Mouse (Mus musculus): Measurements from ENCODE around the gene Mapk3. TPM values are rescaled to one million over a fixed set of nuclear protein-coding genes. Genes with fewer than 3 reads are reported as not detected.

The Mapk3 gene
- polyA plus RNA-seq, 1 experiment from 2014 or later = 63.8 TPM

DNA sequence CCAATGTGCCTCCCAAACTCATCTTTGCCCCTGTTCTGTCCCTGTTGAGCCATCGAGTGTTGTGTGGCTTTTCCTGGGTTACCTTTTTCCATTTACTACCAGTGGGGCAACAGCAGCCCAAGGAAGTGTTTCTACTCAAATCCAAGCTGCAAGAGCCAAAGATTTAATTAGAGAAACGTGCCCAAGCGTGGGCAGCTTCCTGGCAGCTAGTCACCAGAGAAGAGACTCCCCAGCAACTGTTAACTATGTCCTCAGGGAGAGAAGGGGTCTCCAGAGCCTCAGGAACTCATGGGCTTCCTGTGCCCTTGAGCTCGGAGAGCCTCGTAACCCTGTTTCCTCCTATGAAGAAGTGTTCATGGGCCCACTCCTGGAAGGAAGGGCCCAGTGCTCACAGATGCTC, 18.4 kb upstream of the Mapk3 start:
- no peaks in the 10 kb centered on the region for H3K27me3 ChIP-seq (ENCODE audit: insufficient read depth, poor library complexity, severe bottlenecking)
- no peak overlapping the region for H3K27ac ChIP-seq
- H3K36me3 ChIP-seq = no peaks in the 10 kb centered on the region
- DNase-seq (ENCODE audit: low spot score) = no peak
- H3K9me3 ChIP-seq = no peaks in the 10 kb centered on the region
- H3K4me3 ChIP-seq = no peak overlapping the region
- WGBS = 78% methylated on average over 5 of the region's 5 CpGs
- H3K4me1 ChIP-seq (replicated peaks) = peaks cover 7% of the 10 kb centered on the region; the same call in 1 of the 2 replicates

DNA sequence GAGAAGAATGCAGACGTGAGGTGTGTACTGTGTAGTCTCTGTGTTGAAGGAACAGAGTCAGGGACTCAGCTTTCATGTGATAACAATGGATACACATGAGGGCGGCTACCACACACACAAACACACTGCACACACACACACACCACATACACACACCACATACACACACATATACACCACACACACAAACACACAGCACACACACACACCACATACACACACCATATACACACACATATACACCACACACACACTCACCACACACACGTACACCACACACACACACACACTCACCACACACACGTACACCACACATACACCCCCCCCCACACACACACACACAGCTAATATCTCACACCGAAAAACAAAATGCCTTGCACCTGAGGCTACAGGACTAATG, 17.9 kb upstream of the Mapk3 start:
- H3K4me1 ChIP-seq (replicated peaks) = peaks cover 7% of the 10 kb centered on the region; the same call in 1 of the 2 replicates
- no peaks in the 10 kb centered on the region for H3K9me3 ChIP-seq
- no peak for DNase-seq (ENCODE audit: low spot score)
- H3K27me3 ChIP-seq (ENCODE audit: insufficient read depth, poor library complexity, severe bottlenecking) = no peaks in the 10 kb centered on the region
- H3K27ac ChIP-seq = no peak overlapping the region
- 87% methylated on average over 5 of the region's 5 CpGs for WGBS
- no peaks in the 10 kb centered on the region for H3K36me3 ChIP-seq
- no peak overlapping the region for H3K4me3 ChIP-seq

DNA sequence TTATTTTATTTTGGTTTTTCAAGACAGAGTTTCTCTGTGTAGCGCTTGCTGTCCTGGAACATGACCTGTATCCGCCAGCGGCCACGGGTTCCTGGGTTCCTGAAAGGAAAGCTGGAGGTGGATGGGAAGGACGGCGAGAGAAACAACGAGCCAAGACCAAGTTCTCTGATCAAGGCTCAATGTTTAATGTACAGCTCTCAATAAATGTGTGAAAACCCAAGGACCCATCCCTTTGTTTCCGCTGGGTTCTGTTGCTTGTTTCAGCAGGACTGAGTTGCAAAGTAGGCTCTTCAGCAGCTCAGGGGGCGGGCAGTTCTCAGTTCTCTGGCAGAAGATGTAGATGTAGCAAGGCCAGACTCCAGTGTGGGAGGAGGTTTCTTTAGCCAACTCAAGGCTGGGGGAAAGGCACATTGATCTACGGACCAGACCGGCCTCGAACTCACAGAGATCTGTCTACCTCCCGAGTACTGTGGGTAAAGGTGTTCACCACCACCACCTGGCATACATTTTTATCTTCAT, 17.4 kb upstream of the Mapk3 start:
- 92% methylated on average over 13 of the region's 13 CpGs for WGBS
- peaks cover 12% of the 10 kb centered on the region; the same call in 1 of the 2 replicates for H3K4me1 ChIP-seq (replicated peaks)
- no peak for DNase-seq (ENCODE audit: low spot score)
- H3K9me3 ChIP-seq = no peaks in the 10 kb centered on the region
- H3K4me3 ChIP-seq = no peak overlapping the region
- no peak overlapping the region for H3K27ac ChIP-seq
- no peaks in the 10 kb centered on the region for H3K27me3 ChIP-seq (ENCODE audit: insufficient read depth, poor library complexity, severe bottlenecking)
- H3K36me3 ChIP-seq = no peaks in the 10 kb centered on the region

DNA sequence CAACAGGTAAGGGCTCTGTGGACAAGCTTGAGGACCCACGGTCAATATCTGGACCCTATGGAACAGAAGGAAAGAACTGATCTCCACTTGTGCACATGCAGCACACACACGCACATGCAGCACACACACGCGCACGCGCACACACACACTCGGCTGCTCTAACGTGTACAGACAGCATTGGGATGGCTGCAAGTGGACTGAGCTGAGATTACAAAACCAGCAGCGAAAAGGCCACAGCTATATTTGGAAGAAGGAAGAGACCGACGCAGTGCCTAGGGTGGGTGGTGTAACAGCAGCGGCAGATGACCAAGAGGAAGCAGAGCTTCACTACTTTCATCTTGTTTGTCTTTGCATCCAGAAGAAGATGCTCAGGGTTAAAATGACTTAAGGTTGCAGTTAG, 13.3 kb upstream of the Mapk3 start:
- WGBS = 91% methylated on average over 12 of the region's 12 CpGs
- Histone ChIP-seq H3K36me3 (no peaks in the 10 kb centered on the region), H3K4me3 (no peak overlapping the region), H3K9me3 (no peaks in the 10 kb centered on the region), H3K27ac (no peak overlapping the region; the same call in 1 of the 2 replicates), H3K4me1 (replicated peaks) (peaks cover 6% of the 10 kb centered on the region; the same call in 1 of the 2 replicates), H3K27me3 (ENCODE audit: insufficient read depth, poor library complexity, severe bottlenecking) (no peaks in the 10 kb centered on the region)
- no peak for DNase-seq (ENCODE audit: low spot score)

DNA sequence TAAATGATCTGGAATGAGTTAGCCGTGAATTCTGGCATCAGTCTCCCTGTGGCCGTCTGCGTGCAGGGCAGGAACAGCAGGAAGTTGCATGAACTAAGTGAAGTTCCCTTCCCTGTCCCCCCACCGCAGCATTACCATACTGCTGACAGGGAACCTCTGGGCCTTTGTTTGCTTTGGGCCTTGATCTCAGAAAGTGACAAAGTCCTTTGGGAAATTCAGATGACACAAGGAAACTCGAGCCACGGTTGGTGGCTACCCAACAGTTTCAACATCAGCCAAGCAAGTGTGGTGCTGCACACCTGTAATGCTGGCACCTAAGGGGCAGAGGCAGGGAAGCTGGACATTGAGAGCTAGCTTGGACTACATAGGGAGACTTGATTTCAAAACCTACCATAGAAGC, 12.6 kb upstream of the Mapk3 start:
- Histone ChIP-seq H3K36me3 (no peaks in the 10 kb centered on the region), H3K4me1 (replicated peaks) (peaks cover 6% of the 10 kb centered on the region; the same call in 1 of the 2 replicates), H3K4me3 (no peak overlapping the region), H3K27ac (no peak overlapping the region), H3K27me3 (ENCODE audit: insufficient read depth, poor library complexity, severe bottlenecking) (no peaks in the 10 kb centered on the region), H3K9me3 (no peaks in the 10 kb centered on the region)
- no peak for DNase-seq (ENCODE audit: low spot score)
- WGBS = 40% methylated on average over 6 of the region's 6 CpGs

DNA sequence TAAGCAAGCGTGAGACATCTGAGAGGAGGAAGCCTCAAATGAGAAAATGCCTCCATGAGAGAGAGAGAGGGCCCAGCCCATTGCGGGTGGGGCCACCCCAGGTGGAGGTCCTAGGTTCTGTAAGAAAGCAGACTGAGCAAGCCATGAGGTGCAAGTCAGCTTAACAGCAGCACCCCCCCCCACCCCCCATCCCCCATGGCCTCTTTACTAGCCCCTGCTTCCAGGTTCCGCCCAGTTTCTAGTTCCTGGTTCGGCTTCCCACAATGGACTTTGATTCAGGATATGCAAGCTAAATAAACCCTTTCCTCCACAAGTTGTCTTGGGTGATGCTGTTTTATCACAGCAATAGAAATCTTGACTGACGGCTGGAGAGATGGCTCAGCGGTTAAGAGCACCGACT, 10.6 kb upstream of the Mapk3 start:
- WGBS = 78% methylated on average over 7 of the region's 7 CpGs
- DNase-seq (ENCODE audit: low spot score) = no peak
- no peak overlapping the region for H3K4me3 ChIP-seq
- H3K4me1 ChIP-seq (replicated peaks) = peaks cover 6% of the 10 kb centered on the region; the same call in 1 of the 2 replicates
- no peaks in the 10 kb centered on the region for H3K36me3 ChIP-seq
- no peaks in the 10 kb centered on the region for H3K27me3 ChIP-seq (ENCODE audit: insufficient read depth, poor library complexity, severe bottlenecking)
- H3K9me3 ChIP-seq = no peaks in the 10 kb centered on the region
- H3K27ac ChIP-seq = no peak overlapping the region

DNA sequence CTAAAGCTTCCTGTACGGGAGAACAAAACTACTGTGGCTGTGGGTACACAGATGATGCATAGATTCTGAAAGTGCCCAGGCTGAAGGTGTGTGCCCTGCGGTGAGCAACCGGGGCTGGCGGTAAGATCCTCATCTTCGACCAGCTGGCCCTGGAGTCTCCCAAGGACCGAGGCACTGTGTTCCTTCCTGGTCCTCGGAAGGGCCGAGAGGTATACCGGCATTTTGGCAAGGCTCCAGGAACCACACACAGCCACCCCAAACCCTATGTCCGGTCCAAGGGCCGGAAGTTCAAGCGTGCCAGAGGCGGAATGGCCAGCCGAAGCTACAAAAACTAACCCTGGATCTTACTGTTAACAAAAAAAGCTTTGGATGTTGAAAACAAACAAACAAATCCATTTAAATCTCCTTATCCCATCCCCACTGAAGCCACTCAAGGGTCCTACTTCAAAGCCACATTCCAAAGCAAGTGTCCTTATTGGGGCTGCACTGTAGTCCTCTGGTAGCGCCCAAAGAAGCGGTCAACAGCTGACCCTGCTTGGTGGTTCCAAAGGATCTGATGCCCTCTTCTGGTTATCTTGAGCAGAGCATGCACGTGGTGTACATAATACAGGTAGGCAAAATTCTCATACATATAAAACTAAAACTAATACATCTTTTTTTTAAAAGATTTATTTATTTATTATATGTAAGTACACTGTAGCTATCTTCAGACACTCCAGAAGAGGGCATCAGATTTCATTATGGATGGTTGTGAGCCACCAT, 9.6 kb upstream of the Mapk3 start:
- peaks cover 10% of the 10 kb centered on the region; the same call in 1 of the 2 replicates for H3K4me1 ChIP-seq (replicated peaks)
- 96% methylated on average over 17 of the region's 17 CpGs for WGBS
- no peak overlapping the region for H3K4me3 ChIP-seq
- H3K27ac ChIP-seq = no peak overlapping the region
- no peaks in the 10 kb centered on the region for H3K9me3 ChIP-seq
- no peaks in the 10 kb centered on the region for H3K36me3 ChIP-seq
- H3K27me3 ChIP-seq (ENCODE audit: insufficient read depth, poor library complexity, severe bottlenecking) = no peaks in the 10 kb centered on the region
- no peak for DNase-seq (ENCODE audit: low spot score)

DNA sequence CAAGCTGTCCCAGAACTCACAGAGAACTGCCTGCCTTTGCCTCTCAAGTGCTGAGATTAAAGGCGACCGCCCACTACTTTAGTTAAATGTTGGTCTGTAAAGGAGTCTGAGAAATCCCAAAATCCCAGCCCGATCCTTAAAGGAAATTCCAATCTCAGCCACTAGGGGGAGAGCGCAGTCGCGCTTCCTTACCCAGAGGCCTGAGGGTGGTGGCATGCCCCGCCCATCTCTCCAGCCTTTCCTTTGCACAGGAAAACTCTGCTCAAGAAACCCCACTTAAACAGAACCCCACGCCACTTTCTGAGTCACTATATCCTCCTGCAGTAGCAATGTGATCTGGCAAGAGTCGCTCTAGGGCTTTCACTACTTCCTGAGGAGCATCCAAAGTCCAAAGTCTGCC, 4.5 kb upstream of the Mapk3 start:
- DNase-seq (ENCODE audit: low spot score) = peak; percentile 83
- peak overlapping the region; percentile 79 for H3K27ac ChIP-seq
- peak overlapping the region; percentile 30 for H3K4me3 ChIP-seq
- peaks cover 18% of the 10 kb centered on the region for H3K4me1 ChIP-seq (replicated peaks)
- no peaks in the 10 kb centered on the region for H3K27me3 ChIP-seq (ENCODE audit: insufficient read depth, poor library complexity, severe bottlenecking)
- H3K36me3 ChIP-seq = no peaks in the 10 kb centered on the region
- 1% methylated on average over 9 of the region's 9 CpGs for WGBS
- H3K9me3 ChIP-seq = no peaks in the 10 kb centered on the region

DNA sequence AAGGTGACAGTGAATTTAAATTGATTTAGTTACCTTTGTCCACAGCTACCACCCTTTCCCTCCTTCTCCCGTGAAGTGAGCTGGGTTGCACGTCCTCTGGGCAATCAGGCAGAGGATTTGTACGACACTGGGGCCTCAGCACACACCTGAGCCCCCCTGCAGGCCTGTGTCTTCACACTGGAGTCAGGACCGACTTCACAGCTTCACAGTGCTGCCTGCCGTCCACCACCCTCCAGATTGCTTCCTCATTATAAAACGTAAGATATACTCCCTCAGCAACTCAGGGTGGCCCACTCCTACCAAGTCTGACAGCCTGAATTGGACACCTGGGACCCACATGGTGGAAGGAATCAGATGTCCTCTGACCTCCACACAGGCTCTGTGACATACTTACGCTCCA, 862 bp upstream of the Mapk3 start:
- H3K27ac ChIP-seq = peak overlapping the region; percentile 95; the same call in 1 of the 2 replicates
- peaks cover 51% of the 10 kb centered on the region for H3K4me1 ChIP-seq (replicated peaks)

DNA sequence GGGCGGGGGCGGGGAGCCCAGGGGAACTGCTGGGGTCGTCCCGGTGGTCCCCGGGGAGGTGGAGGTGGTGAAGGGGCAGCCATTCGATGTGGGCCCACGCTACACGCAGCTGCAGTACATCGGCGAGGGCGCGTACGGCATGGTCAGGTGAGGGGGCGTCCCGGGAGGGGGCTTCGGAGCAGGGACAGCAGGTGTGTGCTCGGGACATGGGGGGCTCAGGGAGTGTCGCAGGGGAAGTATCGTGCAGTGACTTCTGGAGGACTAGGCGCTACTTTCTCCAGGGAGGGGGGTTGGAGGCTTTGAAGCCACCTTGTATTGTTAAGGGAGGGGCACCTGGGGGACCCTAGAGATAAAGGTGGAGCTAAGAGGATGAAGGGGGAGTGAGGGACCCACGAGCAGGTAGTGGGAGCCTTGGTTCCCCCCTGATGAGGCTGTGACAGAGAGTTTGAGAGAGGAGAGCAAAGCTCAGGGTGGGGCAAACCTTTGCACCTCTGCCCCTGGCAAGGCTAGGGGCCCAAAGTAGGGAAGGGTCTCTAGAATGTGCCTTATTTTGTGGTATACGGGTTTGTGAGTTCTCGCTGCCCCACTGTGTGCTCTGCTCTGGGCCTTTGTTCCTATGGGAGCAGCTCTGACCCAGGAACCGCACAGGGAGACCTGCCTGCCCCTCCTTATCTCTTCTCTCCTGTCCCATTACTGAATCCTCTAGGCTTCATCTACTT, 430 bp downstream of the Mapk3 start:
- no peak for DNase-seq (ENCODE audit: low spot score)
- Histone ChIP-seq H3K36me3 (peaks cover 37% of the 10 kb centered on the region), H3K27ac (peak overlapping the region; percentile 95), H3K4me3 (peak overlapping the region; percentile 67), H3K4me1 (replicated peaks) (peaks cover 47% of the 10 kb centered on the region), H3K27me3 (ENCODE audit: insufficient read depth, poor library complexity, severe bottlenecking) (no peaks in the 10 kb centered on the region), H3K9me3 (no peaks in the 10 kb centered on the region)
- under 1% methylated on average over 23 of the region's 24 CpGs for WGBS

More for the DNA sequence above, 862 bp upstream of the Mapk3 start:
- Histone ChIP-seq H3K27me3 (ENCODE audit: insufficient read depth, poor library complexity, severe bottlenecking) (no peaks in the 10 kb centered on the region), H3K4me3 (0 out of 2 replicates have a peak overlapping the region, but pooled peaks have one; percentile 67), H3K36me3 (peaks cover 24% of the 10 kb centered on the region), H3K9me3 (no peaks in the 10 kb centered on the region)
- 64% methylated on average over 7 of the region's 7 CpGs for WGBS
- no peak for DNase-seq (ENCODE audit: low spot score)

DNA sequence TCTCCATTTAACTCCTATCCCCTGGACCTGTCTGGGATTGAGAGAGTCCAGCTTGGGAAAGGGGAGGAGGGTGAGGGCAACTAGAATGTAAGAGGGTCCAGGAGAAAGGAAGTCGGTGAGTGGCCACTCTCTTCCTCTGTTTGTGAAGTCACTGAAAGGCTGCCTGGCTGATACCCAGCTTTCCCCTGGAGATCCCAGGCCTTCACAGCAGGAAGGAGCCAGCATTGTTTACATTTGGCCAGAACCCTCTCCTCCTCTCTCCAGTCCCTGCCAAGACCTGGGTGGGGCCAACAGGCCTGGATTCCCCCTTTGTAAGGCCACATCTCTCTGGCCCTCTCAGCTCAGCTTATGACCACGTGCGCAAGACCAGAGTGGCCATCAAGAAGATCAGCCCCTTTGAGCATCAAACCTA, 996 bp downstream of the Mapk3 start:
- Histone ChIP-seq H3K36me3 (peaks cover 43% of the 10 kb centered on the region), H3K27ac (peak overlapping the region; percentile 95), H3K4me1 (replicated peaks) (peaks cover 41% of the 10 kb centered on the region), H3K4me3 (peak overlapping the region; percentile 67), H3K9me3 (no peaks in the 10 kb centered on the region), H3K27me3 (ENCODE audit: insufficient read depth, poor library complexity, severe bottlenecking) (no peaks in the 10 kb centered on the region)
- 18% methylated on average over 3 of the region's 3 CpGs for WGBS
- DNase-seq (ENCODE audit: low spot score) = peak; percentile 42

DNA sequence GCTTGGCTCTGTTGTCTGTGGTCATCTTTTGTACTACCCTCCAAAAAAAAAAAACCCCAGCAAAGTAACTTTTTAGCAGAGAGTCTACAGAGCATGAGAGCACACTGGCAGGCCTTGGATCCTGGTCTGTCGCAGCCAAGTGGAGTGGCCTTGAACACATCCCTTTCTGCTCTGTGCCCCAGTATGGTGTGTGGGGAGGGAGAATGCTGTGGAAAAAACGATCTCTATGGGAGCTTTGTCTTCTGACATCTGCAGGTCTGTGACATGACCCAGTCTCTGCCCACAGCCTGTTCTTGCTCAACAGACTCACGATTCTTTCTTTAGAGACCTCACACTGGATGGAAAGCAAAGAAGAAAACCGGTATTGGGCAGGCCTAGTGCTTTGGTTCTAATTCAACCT, 1.6 kb downstream of the Mapk3 start:
- no peaks in the 10 kb centered on the region for H3K9me3 ChIP-seq
- 75% methylated on average over 4 of the region's 4 CpGs for WGBS
- peaks cover 41% of the 10 kb centered on the region for H3K4me1 ChIP-seq (replicated peaks)
- H3K27ac ChIP-seq = peak overlapping the region; percentile 95
- DNase-seq (ENCODE audit: low spot score) = no peak
- H3K4me3 ChIP-seq = peak overlapping the region; percentile 67; the same call in 1 of the 2 replicates
- H3K36me3 ChIP-seq = peaks cover 48% of the 10 kb centered on the region
- H3K27me3 ChIP-seq (ENCODE audit: insufficient read depth, poor library complexity, severe bottlenecking) = no peaks in the 10 kb centered on the region
